Mouse (Mus musculus) stomach, postnatal 0 days (tissue): Measurements from ENCODE around the gene Cr2.

Source experiments
- CTCF ChIP-seq: IDR thresholded peaks from 2 replicates; pipeline ENCODE4 v1.5.1; 2016; ENCODE audit warnings: antibody characterized with exemption, low read depth, mild to moderate bottlenecking, moderate library complexity
- EP300 ChIP-seq: optimal IDR thresholded peaks from 2 replicates; pipeline ENCODE3; 2016; ENCODE audit warnings: antibody characterized with exemption

- no peak for TF ChIP-seq EP300
- TF ChIP-seq CTCF: no peak
Measured at GRCm38 (mm10) chr1:195091699-195092219, 84.8 kb downstream of the Cr2 start.
